Mouse (Mus musculus): Measurements from ENCODE around the gene Gnb3.
"Not testable (repeated sequence)": the region's sequence is repeated elsewhere in the genome, so short reads cannot be mapped to it uniquely, and the experiment has no call there.

Gnb3 gene

DNA sequence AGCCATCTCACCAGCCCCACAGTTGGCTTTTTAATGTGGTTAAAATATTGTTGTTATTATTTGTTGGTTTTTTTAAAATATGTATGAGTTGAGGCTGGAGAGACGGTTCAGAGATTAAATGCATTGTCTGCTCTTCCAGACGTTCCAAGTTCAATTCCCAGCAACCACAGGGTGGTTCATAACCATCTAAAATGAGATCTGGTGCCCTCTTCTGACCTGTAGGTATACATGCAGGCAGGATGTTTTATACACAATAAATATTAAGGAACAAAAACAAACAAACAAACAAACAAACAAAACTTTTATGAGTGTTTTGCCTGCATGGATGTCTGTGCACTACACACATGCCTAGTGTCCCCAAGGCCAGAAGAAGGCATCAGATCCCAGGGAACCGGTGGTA is 37.0 kb downstream of the Gnb3 start:
- DNase-seq (ENCODE audit: low spot score in 2 of 2) = no peak

DNA sequence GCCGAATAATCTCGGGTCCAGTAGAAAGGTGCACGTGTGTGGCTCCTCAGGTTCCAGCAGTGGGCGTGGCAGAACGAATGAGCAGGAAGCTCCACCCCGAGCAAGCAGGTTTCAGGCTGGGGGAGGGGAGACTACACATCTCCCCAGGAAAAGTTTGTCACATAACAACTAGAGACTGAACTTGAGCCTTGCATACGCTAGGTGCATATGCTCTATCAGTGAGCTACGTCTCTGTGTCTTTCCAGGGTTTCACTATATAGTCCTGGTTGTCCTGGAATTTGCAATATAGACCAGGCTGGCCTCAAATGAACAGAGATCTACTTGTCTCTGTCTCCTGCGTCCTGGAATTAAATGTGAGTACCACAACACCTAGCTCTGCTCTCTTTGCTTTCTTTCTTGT is 37.7 kb downstream of the Gnb3 start:
- DNase-seq (ENCODE audit: low spot score in 2 of 2) = not testable (repeated sequence)

DNA sequence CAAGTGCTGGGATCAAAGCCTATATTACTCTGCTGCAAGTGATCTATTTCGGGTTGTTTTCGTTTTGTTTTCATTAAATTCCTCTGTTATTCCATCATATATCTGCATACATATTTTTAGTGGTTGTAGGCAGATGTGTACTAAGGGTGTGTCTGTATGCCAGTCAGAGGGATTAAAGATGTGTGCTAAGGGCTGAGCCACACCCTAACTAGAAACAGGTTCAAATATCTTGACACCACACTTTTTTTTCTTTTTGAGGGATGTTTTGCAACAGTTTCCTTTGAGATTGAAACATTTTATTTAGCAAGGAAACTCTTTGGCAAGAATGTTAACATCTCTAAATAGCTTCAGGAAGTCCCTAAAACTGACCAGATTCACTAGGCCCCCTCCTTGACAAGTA is 43.9 kb downstream of the Gnb3 start:
- no peak for DNase-seq (ENCODE audit: low spot score in 2 of 2)

GRCm38 (mm10) chr6:124795781-124796180 is 44.3 kb downstream of the Gnb3 start:
- no peak for DNase-seq (ENCODE audit: low spot score in 2 of 2)

GRCm38 (mm10) chr6:124791911-124792310 is 48.2 kb downstream of the Gnb3 start:
- DNase-seq (ENCODE audit: low spot score in 2 of 2) = no peak

DNA sequence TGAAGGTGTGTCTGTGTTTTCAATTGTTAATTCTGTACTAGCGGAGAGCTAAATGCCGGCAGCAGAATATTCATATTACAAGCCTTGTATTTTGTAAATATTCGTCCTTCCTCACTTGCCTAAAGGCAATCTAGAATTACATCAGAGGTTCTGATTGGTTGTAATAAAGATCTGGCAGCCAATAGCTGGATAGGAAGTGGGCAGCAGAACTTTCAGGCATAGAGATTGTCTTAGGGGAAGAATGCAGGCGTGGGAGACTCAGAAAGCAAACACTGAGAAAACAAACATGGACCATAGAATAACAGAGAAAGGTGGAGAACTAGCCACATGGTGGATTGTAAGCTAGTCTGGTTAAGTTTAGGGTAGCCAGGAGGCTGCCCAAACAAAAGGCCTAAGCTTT is 50.0 kb downstream of the Gnb3 start:
- no peak for DNase-seq (ENCODE audit: low spot score in 2 of 2)

- DNase-seq (ENCODE audit: low spot score in 2 of 2) = no peak
Measured at GRCm38 (mm10) chr6:124789519-124789918, 50.6 kb downstream of the Gnb3 start.

GRCm38 (mm10) chr6:124787722-124788121 is 52.4 kb downstream of the Gnb3 start:
- DNase-seq (ENCODE audit: low spot score in 2 of 2) = no peak

DNA sequence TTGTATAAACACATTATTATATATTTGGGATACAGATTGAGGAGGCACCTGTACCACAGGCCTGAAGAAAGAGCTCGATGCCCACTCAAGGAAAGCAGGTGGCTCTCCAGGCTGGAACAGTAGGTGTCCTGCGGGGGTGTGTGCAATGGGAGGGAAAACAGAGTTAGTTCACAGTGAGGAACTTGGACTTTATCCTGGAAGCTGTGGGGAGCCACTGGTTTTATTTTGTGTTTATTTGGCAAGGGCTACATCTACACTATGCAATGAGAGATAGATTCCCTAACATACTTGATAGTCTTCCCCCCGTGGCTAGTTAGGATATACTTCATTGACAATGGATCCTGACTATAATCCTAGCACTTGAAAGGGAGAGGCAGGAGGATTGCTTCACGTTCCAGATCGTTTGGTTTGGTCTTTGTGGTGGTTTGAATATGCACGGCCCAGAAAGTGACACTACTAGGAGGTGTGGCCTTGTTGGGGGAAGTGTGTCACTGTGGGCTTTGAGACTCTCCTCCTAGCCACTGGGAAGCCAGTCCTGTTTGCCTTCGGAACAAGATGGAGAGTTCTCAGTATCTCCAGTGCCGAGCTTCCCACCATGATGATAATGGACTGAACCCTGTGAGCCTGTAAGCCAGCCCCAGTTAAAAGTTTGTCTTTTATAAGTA is 53.2 kb downstream of the Gnb3 start:
- no peak for DNase-seq (ENCODE audit: low spot score in 2 of 2)
